Mouse (Mus musculus): Measurements from ENCODE around the gene Lrwd1. TPM values are rescaled to one million over a fixed set of nuclear protein-coding genes. Genes with fewer than 3 reads are reported as not detected.

The Lrwd1 gene
- total RNA-seq, 1 experiment from 2014 or later: 34.4 TPM

Other genes with a start within 250 kb of the Lrwd1 start
- not detected in 2 replicates for gene Hspb1, start 248.2 kb downstream of the Lrwd1 start, total RNA-seq (2017)
- 66.7 and 70.0 TPM in 2 replicates for gene Ywhag, start 201.5 kb downstream of the Lrwd1 start, total RNA-seq (2017)
- gene Ssc4d, start 161.5 kb downstream of the Lrwd1 start, total RNA-seq (2017): 5.0 and 5.6 TPM in 2 replicates
- not detected in 2 replicates for gene Zp3, start 156.0 kb downstream of the Lrwd1 start, total RNA-seq (2017)
- 13.0 and 13.7 TPM in 2 replicates for gene Dtx2, start 141.3 kb downstream of the Lrwd1 start, total RNA-seq (2017)
- not detected in 2 replicates for gene Upk3b, start 97.6 kb downstream of the Lrwd1 start, total RNA-seq (2017)
- 0.61 and 2.8 TPM in 2 replicates for gene Upk3bl, start 81.6 kb downstream of the Lrwd1 start, total RNA-seq (2017)
- gene Rasa4, start 52.2 kb downstream of the Lrwd1 start, total RNA-seq (2017): 7.3 and 8.5 TPM in 2 replicates
- gene Polr2j, start 19.4 kb downstream of the Lrwd1 start, total RNA-seq (2017): 47.6 and 55.0 TPM in 2 replicates
- gene Alkbh4, start 72 bp upstream of the Lrwd1 start, total RNA-seq (2017): 3.7 and 7.9 TPM in 2 replicates
- gene Orai2, start 34.6 kb upstream of the Lrwd1 start, total RNA-seq (2017): 92.9 and 95.5 TPM in 2 replicates
- gene Prkrip1, start 62.9 kb upstream of the Lrwd1 start, total RNA-seq (2017): 25.3 and 29.0 TPM in 2 replicates
- gene Sh2b2, start 110.5 kb upstream of the Lrwd1 start, total RNA-seq (2017): 7.9 and 8.4 TPM in 2 replicates

All from neutrophil, adult 5-6 weeks (primary cell).